Mouse (Mus musculus) heart, embryonic 10.5 days (tissue): Measurements from ENCODE around the gene Trabd. TPM values are rescaled to one million over a fixed set of nuclear protein-coding genes. Genes with fewer than 3 reads are reported as not detected.
A peak's percentile ranks its signal among the peaks of the same experiment; 100 is the strongest.

Experiments used
- DNase-seq: peaks from one replicate; pipeline ENCODE4 v3.0.0-alpha.2; 2017; ENCODE audit warnings: low spot score
- H3K27ac ChIP-seq: fragments of 300-500 bp; sonication (generic); 2 replicates; pipeline ENCODE4 v1.5.1; 2016; ENCODE audit warnings: mild to moderate bottlenecking
- H3K27me3 ChIP-seq: fragments of 300-500 bp; sonication (generic); 2 replicates; pipeline ENCODE4 v1.6.1; 2016; ENCODE audit warnings: mild to moderate bottlenecking; ENCODE audit not compliant: poor library complexity, insufficient read depth, severe bottlenecking
- H3K36me3 ChIP-seq: fragments of 300-500 bp; sonication (generic); 2 replicates; pipeline ENCODE4 v1.6.1; 2016; ENCODE audit warnings: mild to moderate bottlenecking, moderate library complexity
- H3K4me1 ChIP-seq: fragments of 300-500 bp; sonication (generic); 2 replicates; pipeline ENCODE4 v1.6.1; 2016; ENCODE audit warnings: mild to moderate bottlenecking
- H3K4me3 ChIP-seq: fragments of 300-500 bp; sonication (generic); 2 replicates; pipeline ENCODE4 v1.5.1; 2016; ENCODE audit warnings: mild to moderate bottlenecking, moderate library complexity
- H3K9me3 ChIP-seq: fragments of 300-500 bp; sonication (generic); 2 replicates; pipeline ENCODE4 v1.6.1; 2016; ENCODE audit warnings: mild to moderate bottlenecking, moderate library complexity
- WGBS: fragments of 180-500 bp; shearing (Covaris S2); methylation state at CpG from one replicate; pipeline ENCODE4 v1.1.7; 2016; 5-methylcytosine and 5-hydroxymethylcytosine counted together
- polyA plus RNA-seq: library from polyadenylated mRNA; unstranded; fragments of >200 nt; fragmentation: Nextera tagmentation; extraction: Ambion mirVana; gene quantifications from 2 replicates; pipeline ENCODE4 v1.2.1, GENCODE M21; 2016

Trabd gene
- polyA plus RNA-seq, 1 experiment from 2014 or later, result 63.0 TPM

GRCm38 (mm10) chr15:89063536-89063935 is 11.4 kb upstream of the Trabd start:
- Histone ChIP-seq H3K27ac (no peak overlapping the region), H3K27me3 (peaks cover 91% of the 10 kb centered on the region)
- WGBS, result 78% methylated on average over 6 of the region's 6 CpGs

GRCm38 (mm10) chr15:89064891-89065290 is 10.0 kb upstream of the Trabd start:
- no peak overlapping the region for H3K27ac ChIP-seq
- H3K9me3 ChIP-seq, result no peaks in the 10 kb centered on the region
- H3K27me3 ChIP-seq, result peaks cover 96% of the 10 kb centered on the region
- peaks cover 5% of the 10 kb centered on the region; the same call in 1 of the 2 replicates for H3K36me3 ChIP-seq
- 90% methylated on average over 5 of the region's 5 CpGs for WGBS
- H3K4me1 ChIP-seq, result peaks cover 34% of the 10 kb centered on the region
- no peak overlapping the region for H3K4me3 ChIP-seq
- DNase-seq, result no peak

More at GRCm38 (mm10) chr15:89063536-89063935, 11.4 kb upstream of the Trabd start:
- DNase-seq, result no peak
- H3K4me3 ChIP-seq, result no peak overlapping the region
- H3K9me3 ChIP-seq, result no peaks in the 10 kb centered on the region
- peaks cover 33% of the 10 kb centered on the region for H3K4me1 ChIP-seq
- no peaks in the 10 kb centered on the region; the same call in 1 of the 2 replicates for H3K36me3 ChIP-seq

- peaks cover 27% of the 10 kb centered on the region for H3K4me1 ChIP-seq
- peaks cover 82% of the 10 kb centered on the region for H3K27me3 ChIP-seq
- H3K4me3 ChIP-seq, result peak overlapping the region; percentile 47
- WGBS, result 25% methylated on average over 35 of the region's 35 CpGs
- H3K36me3 ChIP-seq, result peaks cover 6% of the 10 kb centered on the region; the same call in 1 of the 2 replicates
- DNase-seq, result no peak
- H3K9me3 ChIP-seq, result no peaks in the 10 kb centered on the region
- peak overlapping the region; percentile 48; the same call in 1 of the 2 replicates for H3K27ac ChIP-seq
These were observed 7.3 kb upstream of the Trabd start for GRCm38 (mm10) chr15:89067609-89068008.

- Histone ChIP-seq H3K9me3 (no peaks in the 10 kb centered on the region), H3K4me1 (peaks cover 31% of the 10 kb centered on the region), H3K27ac (no peak overlapping the region), H3K27me3 (peaks cover 77% of the 10 kb centered on the region), H3K4me3 (peak overlapping the region; percentile 47), H3K36me3 (peaks cover 6% of the 10 kb centered on the region; the same call in 1 of the 2 replicates)
- DNase-seq, result no peak
- WGBS, result 22% methylated on average over 26 of the region's 26 CpGs
These were observed 6.7 kb upstream of the Trabd start for GRCm38 (mm10) chr15:89068226-89068625.

GRCm38 (mm10) chr15:89069336-89069840 is 5.5 kb upstream of the Trabd start:
- Histone ChIP-seq H3K27ac (peak overlapping the region; percentile 24; the same call in 1 of the 2 replicates), H3K36me3 (peaks cover 6% of the 10 kb centered on the region; the same call in 1 of the 2 replicates), H3K9me3 (no peaks in the 10 kb centered on the region), H3K27me3 (peaks cover 65% of the 10 kb centered on the region), H3K4me3 (no peak overlapping the region), H3K4me1 (peaks cover 43% of the 10 kb centered on the region)
- no peak for DNase-seq
- 71% methylated on average over 19 of the region's 19 CpGs for WGBS

- Histone ChIP-seq H3K4me1 (peaks cover 54% of the 10 kb centered on the region), H3K36me3 (peaks cover 6% of the 10 kb centered on the region; the same call in 1 of the 2 replicates), H3K27me3 (peaks cover 55% of the 10 kb centered on the region), H3K9me3 (no peaks in the 10 kb centered on the region), H3K27ac (no peak overlapping the region), H3K4me3 (no peak overlapping the region)
- WGBS, result 76% methylated on average over 24 of the region's 24 CpGs
- no peak for DNase-seq
These were observed 4.3 kb upstream of the Trabd start for GRCm38 (mm10) chr15:89070606-89071005.

GRCm38 (mm10) chr15:89073993-89074603 is 826 bp upstream of the Trabd start:
- Histone ChIP-seq H3K27ac (peak overlapping the region; percentile 93), H3K36me3 (peaks cover 11% of the 10 kb centered on the region), H3K4me3 (peak overlapping the region; percentile 9; the same call in 1 of the 2 replicates), H3K27me3 (peaks cover 20% of the 10 kb centered on the region), H3K9me3 (no peaks in the 10 kb centered on the region), H3K4me1 (peaks cover 60% of the 10 kb centered on the region)
- 43% methylated on average over 10 of the region's 10 CpGs for WGBS
- no peak for DNase-seq

- Histone ChIP-seq H3K9me3 (no peaks in the 10 kb centered on the region), H3K4me1 (peaks cover 57% of the 10 kb centered on the region), H3K4me3 (peak overlapping the region; percentile 91), H3K27ac (peak overlapping the region; percentile 93), H3K27me3 (0 out of 2 replicates have a peak, but pooled peaks cover 5% of the 10 kb centered on the region), H3K36me3 (peaks cover 20% of the 10 kb centered on the region)
- DNase-seq, result peak; percentile 94
- WGBS, result under 1% methylated on average over 59 of the region's 59 CpGs
These were observed 689 bp downstream of the Trabd start for GRCm38 (mm10) chr15:89075478-89076147.

GRCm38 (mm10) chr15:89076156-89076731 is 1.3 kb downstream of the Trabd start:
- Histone ChIP-seq H3K4me3 (peak overlapping the region; percentile 91), H3K27me3 (0 out of 2 replicates have a peak, but pooled peaks cover under 1% of the 10 kb centered on the region), H3K9me3 (no peaks in the 10 kb centered on the region), H3K27ac (peak overlapping the region; percentile 93), H3K36me3 (peaks cover 27% of the 10 kb centered on the region), H3K4me1 (peaks cover 60% of the 10 kb centered on the region)
- no peak for DNase-seq
- WGBS, result under 1% methylated on average over 36 of the region's 39 CpGs

- no peaks in the 10 kb centered on the region for H3K27me3 ChIP-seq
- peaks cover 55% of the 10 kb centered on the region for H3K4me1 ChIP-seq
- H3K4me3 ChIP-seq, result peak overlapping the region; percentile 91
- H3K36me3 ChIP-seq, result peaks cover 47% of the 10 kb centered on the region
- WGBS, result 64% methylated on average over 9 of the region's 9 CpGs
- DNase-seq, result no peak
- no peak overlapping the region for H3K27ac ChIP-seq
- no peaks in the 10 kb centered on the region for H3K9me3 ChIP-seq
These were observed 3.4 kb downstream of the Trabd start for GRCm38 (mm10) chr15:89078208-89078836.

GRCm38 (mm10) chr15:89083906-89084305 is 9.0 kb downstream of the Trabd start:
- H3K36me3 ChIP-seq, result peaks cover 82% of the 10 kb centered on the region

GRCm38 (mm10) chr15:89084826-89085225 is 9.9 kb downstream of the Trabd start:
- Histone ChIP-seq H3K4me1 (peaks cover 18% of the 10 kb centered on the region), H3K9me3 (no peaks in the 10 kb centered on the region), H3K36me3 (peaks cover 73% of the 10 kb centered on the region), H3K4me3 (no peak overlapping the region), H3K27ac (no peak overlapping the region), H3K27me3 (no peaks in the 10 kb centered on the region)
- DNase-seq, result no peak
- whole genome bisulfite sequencing, result 90% methylated on average over 2 of the region's 2 CpGs

More at GRCm38 (mm10) chr15:89083906-89084305, 9.0 kb downstream of the Trabd start:
- Histone ChIP-seq H3K9me3 (no peaks in the 10 kb centered on the region), H3K4me1 (peaks cover 14% of the 10 kb centered on the region), H3K4me3 (no peak overlapping the region), H3K27me3 (no peaks in the 10 kb centered on the region), H3K27ac (no peak overlapping the region)
- no peak for DNase-seq
- 96% methylated on average over 1 of the region's 1 CpGs for WGBS
